Mouse (Mus musculus) induced T-regulatory cell, adult 2 months (primary cell): Measurements from ENCODE around the gene Prickle1.

Experiments used
- DNase-seq: peaks from one replicate; pipeline ENCODE4 v3.0.0-alpha.2; 2012; ENCODE audit warnings: low read depth

Gene Prickle1

GRCm38 (mm10) chr15:93548297-93548696 lies 47.4 kb downstream of the Prickle1 start:
- DNase-seq = peak; percentile 25

GRCm38 (mm10) chr15:93539415-93539814 lies 56.3 kb downstream of the Prickle1 start:
- DNase-seq = no peak

- no peak for DNase-seq
These were observed 57.0 kb downstream of the Prickle1 start for GRCm38 (mm10) chr15:93538551-93539205.

- DNase-seq = no peak
These were observed 57.9 kb downstream of the Prickle1 start for GRCm38 (mm10) chr15:93537745-93538144.

GRCm38 (mm10) chr15:93536191-93536590 lies 59.5 kb downstream of the Prickle1 start:
- DNase-seq = no peak

- no peak for DNase-seq
These were observed 65.0 kb downstream of the Prickle1 start for GRCm38 (mm10) chr15:93530703-93531032.

GRCm38 (mm10) chr15:93529831-93530702 lies 65.6 kb downstream of the Prickle1 start:
- DNase-seq = no peak

GRCm38 (mm10) chr15:93525305-93525917 lies 70.3 kb downstream of the Prickle1 start:
- DNase-seq = no peak

- DNase-seq = no peak
These were observed 73.9 kb downstream of the Prickle1 start for GRCm38 (mm10) chr15:93521787-93522180.

GRCm38 (mm10) chr15:93521088-93521786 lies 74.5 kb downstream of the Prickle1 start:
- no peak for DNase-seq

GRCm38 (mm10) chr15:93519836-93520826 lies 75.6 kb downstream of the Prickle1 start:
- DNase-seq = no peak

GRCm38 (mm10) chr15:93518941-93519835 lies 76.5 kb downstream of the Prickle1 start:
- peak; percentile 81 for DNase-seq

- peak; percentile 11 for DNase-seq
These were observed 77.4 kb downstream of the Prickle1 start for GRCm38 (mm10) chr15:93518143-93518902.

- no peak for DNase-seq
These were observed 78.6 kb downstream of the Prickle1 start for GRCm38 (mm10) chr15:93517022-93517565.

GRCm38 (mm10) chr15:93515316-93515715 lies 80.4 kb downstream of the Prickle1 start:
- no peak for DNase-seq

- peak; percentile 56 for DNase-seq
These were observed 81.8 kb downstream of the Prickle1 start for GRCm38 (mm10) chr15:93513939-93514341.

- DNase-seq = no peak
These were observed 83.3 kb downstream of the Prickle1 start for GRCm38 (mm10) chr15:93512437-93512836.

- DNase-seq = no peak
These were observed 84.9 kb downstream of the Prickle1 start for GRCm38 (mm10) chr15:93510690-93511336.
